Mouse (Mus musculus): ENCODE results near the gene Pbx4. TPM values are rescaled to one million over a fixed set of nuclear protein-coding genes. Genes with fewer than 3 reads are reported as not detected.

The Pbx4 gene
- polyA plus RNA-seq, 1 experiment, result 9.7 TPM

GRCm38 (mm10) chr8:69805086-69805485 is 27.2 kb upstream of the Pbx4 start:
- no peak for TF ChIP-seq POLR2A (IDR thresholded peaks at IDR 0.05; ENCODE audit: borderline replicate concordance, control insufficient read depth, low read depth, low read length)
- TF ChIP-seq CTCF (IDR thresholded peaks at IDR 0.05; ENCODE audit: control insufficient read depth, insufficient read depth, low read length), result no peak
- Histone ChIP-seq H3K27ac (ENCODE audit: control insufficient read depth, insufficient read depth, low read depth, low read length, poor library complexity) (0 out of 2 replicates have a peak overlapping the region, but pooled peaks have one; percentile 39), H3K4me3 (replicated peaks; ENCODE audit: control insufficient read depth, low read depth, low read length) (no peak overlapping the region), H3K4me1 (ENCODE audit: control insufficient read depth, insufficient read depth, low read length) (peaks cover 11% of the 10 kb centered on the region)
- WGBS, result 91% methylated on average over 10 of the region's 10 CpGs

GRCm38 (mm10) chr8:69805491-69805890 is 26.8 kb upstream of the Pbx4 start:
- WGBS, result 88% methylated on average over 9 of the region's 9 CpGs

GRCm38 (mm10) chr8:69807236-69807635 is 25.1 kb upstream of the Pbx4 start:
- TF ChIP-seq POLR2A (IDR thresholded peaks at IDR 0.05; ENCODE audit: borderline replicate concordance, control insufficient read depth, low read depth, low read length), result no peak
- no peak for TF ChIP-seq CTCF (IDR thresholded peaks at IDR 0.05; ENCODE audit: control insufficient read depth, insufficient read depth, low read length)
- no peak overlapping the region for H3K4me3 ChIP-seq (replicated peaks; ENCODE audit: control insufficient read depth, low read depth, low read length)
- peaks cover 11% of the 10 kb centered on the region for H3K4me1 ChIP-seq (ENCODE audit: control insufficient read depth, insufficient read depth, low read length)
- WGBS, result 89% methylated on average over 5 of the region's 5 CpGs
- H3K27ac ChIP-seq (ENCODE audit: control insufficient read depth, insufficient read depth, low read depth, low read length, poor library complexity), result peak overlapping the region; percentile 57; the same call in 1 of the 2 replicates

More at GRCm38 (mm10) chr8:69805491-69805890, 26.8 kb upstream of the Pbx4 start:
- Histone ChIP-seq H3K4me1 (ENCODE audit: control insufficient read depth, insufficient read depth, low read length) (peaks cover 11% of the 10 kb centered on the region), H3K27ac (ENCODE audit: control insufficient read depth, insufficient read depth, low read depth, low read length, poor library complexity) (peak overlapping the region; percentile 39), H3K4me3 (replicated peaks; ENCODE audit: control insufficient read depth, low read depth, low read length) (no peak overlapping the region)
- TF ChIP-seq POLR2A (IDR thresholded peaks at IDR 0.05; ENCODE audit: borderline replicate concordance, control insufficient read depth, low read depth, low read length), result no peak
- no peak for TF ChIP-seq CTCF (IDR thresholded peaks at IDR 0.05; ENCODE audit: control insufficient read depth, insufficient read depth, low read length)

GRCm38 (mm10) chr8:69808094-69808863 is 24.0 kb upstream of the Pbx4 start, which contains the start of gene Gmip:
Gene Gmip, plus strand, starts transcription at chr8:69808679.
- TF ChIP-seq POLR2A (IDR thresholded peaks at IDR 0.05; ENCODE audit: borderline replicate concordance, control insufficient read depth, low read depth, low read length), result peak; percentile 86; the same call in 1 of the 2 replicates
- no peak for TF ChIP-seq CTCF (IDR thresholded peaks at IDR 0.05; ENCODE audit: control insufficient read depth, insufficient read depth, low read length)
- Histone ChIP-seq H3K4me3 (replicated peaks; ENCODE audit: control insufficient read depth, low read depth, low read length) (peak within 1 kb of the TSS; percentile 87), H3K27ac (ENCODE audit: control insufficient read depth, insufficient read depth, low read depth, low read length, poor library complexity) (peak within 1 kb of the TSS; percentile 40), H3K4me1 (ENCODE audit: control insufficient read depth, insufficient read depth, low read length) (peaks cover 11% of the 10 kb centered on the region)
- 6% methylated on average over 28 of the region's 28 CpGs for WGBS

- Histone ChIP-seq H3K4me1 (ENCODE audit: control insufficient read depth, insufficient read depth, low read length) (peaks cover 11% of the 10 kb centered on the region), H3K27ac (ENCODE audit: control insufficient read depth, insufficient read depth, low read depth, low read length, poor library complexity) (peak overlapping the region; percentile 40), H3K4me3 (replicated peaks; ENCODE audit: control insufficient read depth, low read depth, low read length) (peak overlapping the region; percentile 87)
- under 1% methylated on average over 23 of the region's 23 CpGs for WGBS
- TF ChIP-seq POLR2A (IDR thresholded peaks at IDR 0.05; ENCODE audit: borderline replicate concordance, control insufficient read depth, low read depth, low read length) (no peak), CTCF (IDR thresholded peaks at IDR 0.05; ENCODE audit: control insufficient read depth, insufficient read depth, low read length) (no peak)
These were observed 23.4 kb upstream of the Pbx4 start for GRCm38 (mm10) chr8:69808864-69809403.

- Histone ChIP-seq H3K4me1 (ENCODE audit: control insufficient read depth, insufficient read depth, low read length) (peaks cover 11% of the 10 kb centered on the region), H3K27ac (ENCODE audit: control insufficient read depth, insufficient read depth, low read depth, low read length, poor library complexity) (no peak overlapping the region), H3K4me3 (replicated peaks; ENCODE audit: control insufficient read depth, low read depth, low read length) (peak overlapping the region; percentile 29)
- TF ChIP-seq CTCF (IDR thresholded peaks at IDR 0.05; ENCODE audit: control insufficient read depth, insufficient read depth, low read length), result no peak
- no peak for TF ChIP-seq POLR2A (IDR thresholded peaks at IDR 0.05; ENCODE audit: borderline replicate concordance, control insufficient read depth, low read depth, low read length)
- 47% methylated on average over 3 of the region's 3 CpGs for WGBS
These were observed 22.5 kb upstream of the Pbx4 start for GRCm38 (mm10) chr8:69809820-69810219.

GRCm38 (mm10) chr8:69814881-69815280 is 17.4 kb upstream of the Pbx4 start:
- Histone ChIP-seq H3K27ac (ENCODE audit: control insufficient read depth, insufficient read depth, low read depth, low read length, poor library complexity) (no peak overlapping the region), H3K4me1 (ENCODE audit: control insufficient read depth, insufficient read depth, low read length) (no peaks in the 10 kb centered on the region), H3K4me3 (replicated peaks; ENCODE audit: control insufficient read depth, low read depth, low read length) (no peak overlapping the region)
- TF ChIP-seq CTCF (IDR thresholded peaks at IDR 0.05; ENCODE audit: control insufficient read depth, insufficient read depth, low read length) (no peak), POLR2A (IDR thresholded peaks at IDR 0.05; ENCODE audit: borderline replicate concordance, control insufficient read depth, low read depth, low read length) (no peak)
- 82% methylated on average over 2 of the region's 2 CpGs for WGBS

- Histone ChIP-seq H3K4me3 (replicated peaks; ENCODE audit: control insufficient read depth, low read depth, low read length) (no peak overlapping the region), H3K27ac (ENCODE audit: control insufficient read depth, insufficient read depth, low read depth, low read length, poor library complexity) (no peak overlapping the region), H3K4me1 (ENCODE audit: control insufficient read depth, insufficient read depth, low read length) (no peaks in the 10 kb centered on the region)
- TF ChIP-seq POLR2A (IDR thresholded peaks at IDR 0.05; ENCODE audit: borderline replicate concordance, control insufficient read depth, low read depth, low read length), result no peak
- TF ChIP-seq CTCF (IDR thresholded peaks at IDR 0.05; ENCODE audit: control insufficient read depth, insufficient read depth, low read length), result no peak
- WGBS, result 80% methylated on average over 4 of the region's 4 CpGs
These were observed 16.9 kb upstream of the Pbx4 start for GRCm38 (mm10) chr8:69815396-69815795.

Data from bone marrow, adult 2 months (tissue).